Mouse (Mus musculus): ENCODE measurements around the gene Mrpl23. TPM values are rescaled to one million over a fixed set of nuclear protein-coding genes. Genes with fewer than 3 reads are reported as not detected.

The Mrpl23 gene
- polyA plus RNA-seq, 1 experiment: 14.4 TPM

DNA sequence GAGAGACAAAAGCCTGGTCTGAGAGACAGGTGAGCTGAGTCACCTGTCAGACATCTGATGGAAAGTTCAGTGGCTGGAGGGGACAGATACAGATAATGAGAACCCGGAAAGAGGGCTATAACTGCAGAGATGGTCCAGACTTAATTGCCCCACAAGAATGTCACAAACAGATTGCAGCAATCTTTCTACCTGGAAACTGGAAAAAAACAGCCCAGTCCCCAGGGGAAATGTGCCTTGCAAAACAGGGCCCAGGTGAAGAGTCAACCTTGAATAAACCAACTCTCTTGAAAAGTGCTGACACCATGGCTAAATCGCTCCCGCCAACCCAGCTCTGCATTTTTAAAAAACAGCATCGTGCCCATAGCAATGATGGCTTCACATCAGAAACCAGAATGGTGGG lies 12.2 kb upstream of the Mrpl23 start:
- DNase-seq (ENCODE audit: low read depth): no peak

DNA sequence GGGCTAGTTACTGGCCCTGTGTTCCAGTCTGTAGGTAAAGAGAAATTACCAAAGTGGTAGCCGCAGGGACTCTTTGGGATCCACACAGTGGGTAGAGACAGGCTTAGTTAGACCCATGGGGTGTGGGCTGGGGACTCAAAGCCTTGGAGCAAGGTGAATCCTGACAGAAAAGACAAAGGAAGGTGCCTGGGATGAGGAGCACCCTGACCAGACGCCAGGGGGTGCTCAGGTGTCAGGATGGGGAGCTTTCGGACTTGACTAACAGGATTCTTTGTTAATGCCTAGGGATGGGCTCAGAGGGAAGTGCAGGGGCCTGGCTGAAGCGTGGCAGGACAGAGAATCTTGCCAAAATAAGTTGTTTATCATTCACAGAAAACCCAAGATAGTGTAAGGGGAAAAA lies 10.1 kb upstream of the Mrpl23 start:
- no peak for DNase-seq (ENCODE audit: low read depth)

DNA sequence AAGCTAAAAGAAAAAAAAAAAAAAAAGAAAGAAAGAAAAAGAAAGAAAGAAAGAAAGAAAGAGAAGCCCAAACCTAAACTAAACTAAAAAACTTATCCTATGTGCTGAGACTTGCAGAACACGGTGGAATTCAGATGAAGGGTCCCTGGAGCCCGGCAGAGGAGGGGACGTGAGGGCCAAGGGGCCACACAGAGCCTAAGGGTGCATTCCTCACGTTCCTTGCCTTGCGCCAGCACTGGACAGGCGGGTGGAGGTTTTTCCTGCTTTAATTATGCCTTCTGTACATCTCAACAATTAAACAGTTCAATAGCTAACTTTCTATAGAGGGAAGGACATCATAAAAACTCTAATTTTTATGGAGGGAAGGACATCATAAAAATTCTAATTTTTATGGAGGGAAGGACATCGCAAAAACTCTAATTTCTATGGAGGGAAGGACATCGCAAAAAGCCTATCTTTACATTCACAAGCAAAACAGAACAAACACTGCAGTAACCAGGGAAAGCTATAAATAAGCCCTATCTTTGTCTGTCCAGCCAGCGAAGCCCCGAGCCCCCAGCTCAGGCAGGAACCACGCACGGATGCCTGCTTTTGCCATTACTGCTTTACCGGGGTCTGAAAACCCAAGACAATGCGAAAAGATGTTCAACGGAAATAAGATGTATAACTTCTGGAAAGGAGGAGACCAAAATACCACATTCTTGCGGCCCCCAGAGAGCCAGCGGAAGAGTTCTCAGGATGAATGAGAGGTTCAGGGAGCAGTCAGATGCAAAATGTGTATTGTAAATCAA lies 9.1 kb upstream of the Mrpl23 start:
- DNase-seq (ENCODE audit: low read depth): no peak

DNA sequence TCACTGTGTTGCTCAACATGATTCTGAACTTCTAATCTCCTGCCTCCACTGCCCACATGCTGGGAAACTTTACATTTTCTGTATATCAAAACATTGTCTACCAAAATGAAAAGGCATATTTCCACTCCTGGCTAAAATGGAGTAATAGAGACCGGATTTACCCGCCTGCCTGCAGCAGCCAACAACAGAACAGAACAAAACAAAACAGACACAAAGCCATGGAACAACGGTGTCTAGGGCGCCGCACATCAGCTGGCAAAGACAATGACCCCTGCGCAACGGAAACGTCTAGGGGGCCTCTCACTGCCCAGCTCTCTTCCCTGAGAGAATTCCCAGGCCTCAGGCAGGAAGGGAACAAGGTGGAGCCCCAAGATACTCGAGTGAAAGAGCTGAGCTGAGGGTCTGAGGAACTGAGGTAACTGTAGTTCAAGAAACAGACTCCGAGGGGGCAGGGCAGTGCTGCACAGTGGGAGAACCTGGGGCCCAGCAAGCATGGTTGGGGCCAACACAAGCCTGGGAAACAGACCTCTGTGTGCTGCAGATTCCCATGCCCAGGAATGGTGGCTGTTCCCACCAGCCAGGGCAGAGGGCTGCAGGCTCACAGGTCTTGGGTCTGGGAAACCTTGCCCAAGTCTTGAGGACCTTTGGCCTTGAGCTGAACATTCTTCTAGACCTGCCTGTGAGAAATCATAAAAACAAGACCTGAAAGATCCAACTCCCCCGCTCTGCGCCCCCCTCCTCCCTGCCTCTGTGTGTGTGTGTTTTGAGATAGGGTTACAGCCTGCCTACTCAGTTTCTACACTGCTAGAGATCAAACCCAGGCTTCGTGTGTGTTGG lies 6.9 kb upstream of the Mrpl23 start:
- DNase-seq (ENCODE audit: low read depth): no peak

DNA sequence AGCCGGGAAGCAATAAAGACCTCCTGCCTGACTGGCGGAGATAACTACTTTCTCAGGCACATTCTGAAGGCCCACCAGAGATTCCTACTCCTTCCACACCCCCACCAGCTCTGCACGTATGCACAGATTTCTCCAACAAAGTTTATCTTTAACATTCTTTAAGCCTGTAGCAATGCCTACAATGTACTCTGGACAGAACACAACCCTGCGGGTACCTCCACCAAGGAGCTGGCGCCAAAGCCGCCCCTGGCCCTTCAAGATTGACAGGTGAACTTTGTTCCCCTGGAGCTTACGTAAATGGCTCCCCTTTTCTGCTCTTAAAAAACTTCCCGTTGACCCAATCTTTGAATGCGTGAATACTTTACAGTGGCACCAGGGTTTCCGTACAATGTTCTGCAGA lies 3.1 kb upstream of the Mrpl23 start:
- no peak for DNase-seq (ENCODE audit: low read depth)

DNA sequence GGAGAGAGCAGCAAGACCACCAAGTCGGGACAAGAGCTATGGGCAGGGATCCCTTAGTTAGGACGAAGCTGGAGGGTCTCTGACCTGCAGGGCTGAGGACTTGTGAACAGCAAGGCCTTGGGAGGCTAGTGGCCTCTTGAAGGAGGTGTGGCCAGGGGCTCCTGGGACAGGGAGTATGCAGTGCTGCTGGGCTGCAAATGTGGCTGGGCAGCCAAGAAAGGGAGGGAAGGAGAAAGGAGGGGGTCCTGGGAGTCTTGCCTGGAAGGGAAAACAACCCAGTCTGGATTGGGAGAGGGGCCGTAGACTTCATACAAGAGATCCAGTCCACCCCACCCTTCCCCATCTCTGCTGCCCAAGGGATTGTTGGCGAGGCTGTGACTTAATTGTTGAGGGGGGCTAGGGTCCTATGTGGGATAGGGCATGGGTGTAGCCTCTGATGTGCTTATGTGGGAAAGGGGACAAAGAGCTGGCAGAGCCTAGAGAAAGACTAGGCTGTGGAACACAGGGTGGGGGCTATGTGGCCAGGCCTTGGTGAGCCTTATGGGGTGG lies 439 bp upstream of the Mrpl23 start:
- DNase-seq (ENCODE audit: low read depth): no peak

DNA sequence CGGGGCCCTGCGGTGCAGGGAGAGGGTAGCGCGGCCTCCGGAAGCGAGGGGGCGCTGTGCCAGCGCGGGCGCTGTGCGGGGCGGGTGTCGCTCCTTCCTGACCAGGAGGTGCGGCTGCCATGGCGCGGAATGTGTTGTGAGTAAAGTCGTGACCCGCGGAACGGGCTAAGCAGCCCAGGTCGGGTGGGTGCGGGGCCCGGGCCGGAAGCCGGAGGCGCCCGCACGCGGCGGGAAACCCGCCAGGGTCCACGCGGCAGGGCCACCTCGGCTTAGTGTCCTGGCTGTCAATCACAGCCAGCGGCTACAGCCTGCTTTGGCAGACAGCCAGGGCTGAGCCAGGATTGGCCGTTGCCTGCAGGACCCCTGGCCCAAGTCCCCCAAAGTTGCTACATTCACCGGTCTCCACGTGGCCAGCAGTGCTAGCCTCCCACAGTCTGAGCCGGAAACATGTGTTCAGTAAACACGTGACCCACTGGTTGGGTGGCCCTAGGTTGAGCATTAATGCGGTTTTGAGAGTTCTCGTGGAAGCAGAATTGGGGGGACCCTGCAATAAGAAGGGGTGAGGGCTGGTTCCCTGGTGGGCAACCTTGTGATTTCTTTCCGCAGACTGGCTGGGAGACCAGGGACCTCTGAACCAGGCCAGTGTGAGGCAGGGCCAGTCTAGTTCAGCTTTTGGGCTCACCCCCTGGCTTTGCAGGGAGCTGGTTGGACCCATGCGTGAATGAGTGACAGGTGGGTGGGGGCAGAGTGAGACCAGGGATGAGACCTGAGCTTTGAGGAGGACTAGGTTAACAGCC lies 771 bp downstream of the Mrpl23 start:
- no peak for DNase-seq (ENCODE audit: low read depth)

DNA sequence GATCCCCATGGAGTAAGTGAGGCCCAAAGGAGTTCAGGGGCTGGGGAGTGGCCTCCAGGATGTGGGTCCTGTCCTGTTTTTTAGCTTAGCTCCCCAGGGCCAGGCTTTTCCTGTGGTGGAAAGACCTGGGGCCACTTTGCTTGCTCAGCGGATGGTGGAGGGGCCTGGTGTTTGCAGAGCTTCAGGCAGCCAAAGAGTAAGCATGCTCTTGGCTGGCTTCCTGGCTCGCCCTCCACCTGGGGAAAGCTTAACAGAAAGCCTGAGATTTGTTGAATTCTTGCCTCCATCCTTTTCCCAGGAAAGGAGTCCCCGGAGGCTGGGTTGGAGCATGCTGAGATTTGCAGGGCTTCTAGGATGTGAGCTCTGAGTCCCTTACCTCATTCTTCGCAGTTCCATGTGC lies 2.6 kb downstream of the Mrpl23 start:
- no peak for DNase-seq (ENCODE audit: low read depth)

DNA sequence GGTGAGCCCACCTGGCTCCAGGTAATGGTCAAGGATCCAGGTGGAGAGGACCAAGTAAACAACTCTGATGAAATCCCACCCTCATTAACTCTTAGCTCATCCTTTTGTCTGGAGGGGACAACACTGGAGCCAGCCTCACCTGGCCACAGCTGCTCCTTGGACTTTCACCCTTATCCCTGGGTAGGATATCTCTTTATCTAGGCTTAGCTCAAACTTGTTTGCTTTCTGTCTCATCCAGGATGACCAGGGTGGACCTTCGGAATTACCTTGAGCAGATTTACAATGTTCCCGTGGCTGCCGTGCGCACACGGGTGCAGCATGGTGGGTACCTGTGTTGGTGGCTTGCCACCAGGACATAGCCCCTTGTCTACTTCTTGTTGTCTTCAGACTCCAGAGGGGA lies 3.3 kb downstream of the Mrpl23 start:
- DNase-seq (ENCODE audit: low read depth): no peak

DNA sequence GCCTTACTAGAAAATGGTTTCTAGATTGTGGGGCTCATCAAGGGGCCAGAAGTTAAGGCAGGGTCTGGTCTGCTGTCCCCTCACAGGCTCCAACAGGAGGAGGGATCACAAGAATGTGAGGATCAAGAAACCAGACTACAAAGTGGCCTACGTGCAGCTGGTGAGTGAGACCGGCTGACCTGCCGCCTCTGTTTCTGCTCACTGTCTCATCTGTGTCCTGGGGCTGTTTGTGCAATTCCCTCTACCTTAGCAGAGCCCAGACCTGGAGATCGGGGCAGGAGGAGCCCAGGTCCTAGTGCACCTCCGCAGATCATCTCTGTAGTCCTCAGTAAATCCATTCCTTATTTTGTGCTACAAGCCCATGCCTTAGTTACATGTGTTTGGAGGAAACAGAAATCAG lies 4.7 kb downstream of the Mrpl23 start:
- DNase-seq (ENCODE audit: low read depth): no peak

DNA sequence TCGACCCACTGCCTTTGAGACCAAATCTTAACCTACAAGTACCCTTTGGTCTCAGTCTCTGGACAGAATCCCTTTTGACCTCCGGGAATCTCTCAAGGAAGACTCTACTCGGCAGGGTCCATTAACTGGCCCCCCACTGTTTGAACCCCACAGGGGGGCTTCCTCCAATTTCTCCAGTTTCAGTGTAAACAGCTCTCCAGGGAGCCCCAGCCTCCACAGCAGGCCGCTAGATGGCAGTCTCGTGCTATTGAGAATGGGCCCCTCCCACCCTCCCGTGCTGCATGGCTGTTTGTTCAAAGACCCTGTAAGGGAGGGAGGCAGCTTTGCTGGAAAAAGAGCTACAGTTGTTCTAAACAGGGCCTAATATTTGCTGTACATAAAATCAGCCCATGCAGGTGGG lies 5.4 kb downstream of the Mrpl23 start:
- DNase-seq (ENCODE audit: low read depth): no peak

DNA sequence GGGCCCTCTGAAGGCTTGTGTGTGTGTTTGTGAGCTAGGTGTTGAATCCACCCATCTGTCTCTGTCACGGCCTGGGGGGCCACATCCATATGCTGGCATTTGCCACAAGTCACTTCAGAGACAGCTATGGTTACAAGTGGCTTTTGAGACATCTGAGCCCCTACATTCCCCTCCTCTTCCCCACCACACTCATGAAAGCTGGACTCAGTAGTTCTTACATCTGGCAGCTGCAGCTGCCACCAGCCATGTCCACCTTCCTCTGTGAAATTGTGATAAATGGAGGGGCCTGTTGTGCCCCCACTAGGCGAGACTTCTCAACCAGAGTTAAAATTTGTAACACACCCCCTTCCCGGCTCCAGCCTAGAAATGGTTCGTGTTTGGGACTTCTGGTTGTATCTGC lies 5.8 kb downstream of the Mrpl23 start:
- no peak for DNase-seq (ENCODE audit: low read depth)

DNA sequence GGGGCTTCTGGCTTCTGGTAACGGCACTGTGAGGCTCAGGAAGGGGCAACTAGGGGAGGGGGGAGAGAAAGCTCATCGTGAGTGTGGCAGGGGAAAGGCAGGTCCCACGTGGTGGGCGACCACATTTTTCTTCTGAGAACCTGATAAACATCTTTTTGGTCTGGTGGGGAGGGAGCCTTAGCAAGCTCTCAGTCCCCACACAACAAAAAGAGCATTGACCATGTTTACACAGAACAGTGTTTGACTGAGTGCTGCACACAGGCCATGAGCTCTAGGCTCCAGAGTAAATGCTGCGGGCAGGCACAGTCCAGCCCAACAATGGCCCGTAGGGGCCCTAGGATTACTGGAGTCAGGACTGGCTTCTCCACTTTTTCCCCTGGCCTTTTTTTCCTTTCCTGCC lies 6.3 kb downstream of the Mrpl23 start:
- no peak for DNase-seq (ENCODE audit: low read depth)

DNA sequence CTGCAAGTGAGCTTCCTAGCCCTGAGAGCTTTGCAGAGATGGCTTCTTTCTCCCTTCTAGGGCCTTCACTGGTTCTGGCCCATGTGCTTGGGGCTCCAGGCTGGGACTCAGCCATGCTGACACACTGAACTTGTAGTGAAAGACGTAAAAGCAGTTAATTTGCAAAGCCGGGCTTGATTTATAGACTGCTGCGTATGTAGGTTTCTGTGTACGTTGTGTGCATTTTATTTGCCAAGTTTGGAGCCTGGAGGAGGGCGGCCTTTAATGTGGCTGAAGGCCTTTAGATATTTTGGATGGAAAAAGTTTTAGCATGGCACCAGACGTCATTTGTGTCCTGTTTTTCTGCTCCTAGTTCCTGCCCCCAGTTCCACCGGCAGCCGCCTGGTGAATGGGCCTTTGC lies 7.3 kb downstream of the Mrpl23 start:
- DNase-seq (ENCODE audit: low read depth): no peak

DNA sequence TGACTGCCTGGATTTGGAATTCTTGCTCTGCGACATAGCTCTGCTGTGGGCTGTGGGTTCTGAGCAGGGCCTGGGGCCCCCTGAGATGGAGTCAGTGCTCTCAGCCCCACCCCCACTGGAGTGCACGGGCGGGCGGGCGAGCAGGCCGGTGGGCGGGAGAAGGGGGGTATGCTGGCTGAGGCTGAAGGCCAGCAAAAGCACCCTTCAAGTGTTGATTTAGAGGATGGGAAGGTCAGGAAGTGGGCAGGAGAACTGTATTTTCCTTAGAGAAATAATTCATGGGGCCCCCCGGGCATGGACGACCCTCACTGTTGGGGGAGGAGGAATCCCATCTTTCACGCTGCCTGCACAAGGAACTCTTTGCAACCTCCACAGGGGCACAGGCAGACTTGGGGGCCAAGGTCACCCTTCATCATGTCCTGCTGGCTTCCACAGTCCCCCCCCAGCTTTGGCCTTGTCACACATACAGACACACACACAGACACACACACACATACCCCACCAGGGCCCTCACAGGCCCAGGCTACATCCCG lies 10.4 kb downstream of the Mrpl23 start:
- DNase-seq (ENCODE audit: low read depth): no peak

DNA sequence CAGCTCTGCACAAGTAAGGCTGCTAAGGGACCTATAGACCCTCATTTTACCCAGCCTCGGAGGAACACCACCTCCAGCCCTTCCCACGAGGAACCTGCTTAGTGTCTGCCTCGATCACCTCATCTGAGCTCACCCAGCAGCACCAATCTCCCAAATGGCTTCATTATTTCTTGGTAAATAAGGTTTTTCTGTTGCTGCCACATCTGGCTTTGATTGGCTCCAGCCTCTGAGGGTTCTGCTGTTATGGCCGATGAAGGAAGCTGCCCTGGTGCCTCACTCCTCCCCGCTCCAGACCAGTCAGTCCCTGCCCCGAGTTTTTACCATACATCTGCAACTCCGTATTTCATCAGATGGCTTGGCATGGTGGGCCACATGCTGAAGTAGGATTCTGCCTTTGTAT lies 13.5 kb downstream of the Mrpl23 start:
- DNase-seq (ENCODE audit: low read depth): no peak

DNA sequence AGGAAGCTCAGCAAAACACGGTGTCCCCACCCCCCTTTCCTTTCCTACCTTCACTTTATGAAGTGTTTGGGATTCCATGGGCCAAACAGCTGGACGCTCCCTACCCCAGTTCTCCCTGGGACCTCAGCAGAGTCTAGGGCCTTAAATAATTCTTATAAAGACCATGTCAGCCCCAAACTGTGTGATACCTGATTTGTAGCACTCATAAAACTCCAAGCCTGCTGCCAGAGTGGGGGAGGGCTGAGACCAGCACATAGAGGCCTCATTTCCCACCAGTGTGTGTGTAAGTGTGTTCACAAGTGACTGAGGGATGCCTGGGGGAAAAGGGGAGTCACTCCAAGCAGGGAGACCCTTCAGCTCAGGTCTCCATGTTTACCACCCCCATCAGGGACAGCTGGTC lies 15.4 kb downstream of the Mrpl23 start:
- DNase-seq (ENCODE audit: low read depth): no peak

DNA sequence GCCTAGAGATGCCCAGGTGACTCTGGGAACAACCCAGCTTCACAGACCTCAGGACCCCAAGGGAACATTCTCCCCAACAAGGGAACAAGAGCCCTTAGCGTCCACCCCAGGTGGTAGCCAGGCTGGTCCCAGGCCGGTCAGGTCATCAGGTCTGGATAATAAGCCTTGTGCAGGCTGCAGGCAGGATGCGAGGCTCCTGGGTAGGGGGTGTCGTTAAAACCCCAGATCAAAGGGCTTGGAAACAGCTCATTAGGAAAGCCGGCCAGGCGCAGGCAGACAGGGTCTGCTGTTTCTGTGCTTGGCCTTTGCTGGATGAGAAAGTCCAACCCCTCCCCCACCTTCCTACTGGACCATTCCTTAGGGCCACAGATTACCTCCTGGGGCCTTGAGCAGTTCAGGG lies 16.2 kb downstream of the Mrpl23 start:
- DNase-seq (ENCODE audit: low read depth): no peak

DNA sequence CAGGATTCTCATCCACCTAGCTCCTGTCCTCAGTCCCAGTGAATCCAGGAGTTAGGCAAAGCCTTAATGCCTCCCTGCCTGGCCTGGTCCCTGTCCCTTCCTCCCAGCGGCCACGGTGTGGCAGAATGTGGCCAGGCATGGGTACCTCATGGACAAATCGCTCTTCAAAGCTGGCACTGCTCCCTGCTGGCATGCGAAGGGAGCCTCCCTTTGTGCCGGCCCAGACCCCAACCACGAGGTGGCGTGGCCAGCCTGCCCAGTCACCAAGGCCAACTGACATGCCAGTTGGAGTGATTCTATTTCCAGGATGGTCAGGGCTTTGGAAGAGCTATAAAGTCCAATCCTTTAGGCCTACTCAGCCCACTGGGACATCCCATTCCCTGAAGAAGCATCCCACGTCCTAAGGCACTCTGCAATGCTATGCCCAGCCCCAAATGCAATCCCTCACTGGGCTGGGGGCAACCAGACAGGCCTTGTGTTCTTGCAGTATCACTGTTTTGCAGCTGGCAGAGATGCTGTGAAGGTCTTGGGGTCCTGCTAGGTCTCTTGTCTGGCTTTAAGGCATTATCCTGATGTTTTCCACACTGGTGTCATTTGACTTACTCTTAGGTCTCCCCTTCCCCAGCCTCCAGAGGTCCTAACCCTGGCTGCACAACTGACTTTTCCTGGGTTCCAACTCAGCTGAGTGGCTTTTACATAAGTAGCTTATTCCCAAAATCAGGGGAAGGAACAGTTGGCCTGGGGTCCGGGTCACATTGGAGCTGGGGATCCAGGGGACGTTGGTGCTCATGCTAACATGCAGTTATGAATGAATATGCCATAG lies 17.7 kb downstream of the Mrpl23 start:
- no peak for DNase-seq (ENCODE audit: low read depth)

DNA sequence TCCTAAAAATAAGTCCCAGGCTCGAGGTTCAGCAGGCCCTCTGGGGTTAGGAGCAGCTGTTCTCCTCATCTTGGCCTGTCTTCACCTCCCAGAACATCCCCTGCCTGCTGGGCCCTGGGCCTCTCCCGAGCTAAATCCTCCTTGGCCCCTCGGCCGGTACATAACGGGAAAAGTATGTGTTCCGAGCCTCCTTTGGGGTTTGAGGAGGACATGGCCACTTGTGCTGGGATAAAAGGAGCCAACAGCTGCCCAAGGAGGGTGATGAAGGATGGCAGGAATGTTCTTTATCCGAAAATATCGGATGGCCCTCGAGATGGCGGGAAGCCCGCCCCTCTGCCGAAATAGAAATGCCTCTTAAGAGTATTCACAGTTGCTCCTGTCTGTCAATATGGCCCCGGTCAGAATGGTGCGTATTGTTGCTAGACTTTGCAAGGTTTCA lies 18.5 kb downstream of the Mrpl23 start:
- DNase-seq (ENCODE audit: low read depth): no peak

DNA sequence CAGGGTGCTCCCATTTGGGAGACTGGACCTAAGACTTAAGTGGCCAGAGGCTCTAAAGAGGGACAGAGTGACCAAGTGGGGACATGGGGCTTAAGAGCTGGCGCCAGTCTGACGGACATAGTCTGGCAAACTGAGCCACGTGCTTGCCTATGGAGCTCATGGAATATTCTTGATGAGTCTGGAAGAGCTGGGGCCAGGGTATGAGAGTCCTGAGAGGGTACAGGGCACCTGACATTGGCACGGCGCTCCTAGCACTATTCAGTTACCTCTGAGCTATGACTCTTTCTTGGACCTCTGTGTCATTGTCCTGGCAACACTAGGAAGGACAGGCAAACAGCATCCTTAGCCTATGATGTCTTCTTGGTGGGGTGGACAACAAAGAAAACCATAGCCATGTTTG lies 19.2 kb downstream of the Mrpl23 start:
- DNase-seq (ENCODE audit: low read depth): no peak

Measured in gonadal fat pad, adult 2 months (tissue).